Comparison of ENCODE assay signal across 7 mouse cellular contexts in the genomic region with DNA sequence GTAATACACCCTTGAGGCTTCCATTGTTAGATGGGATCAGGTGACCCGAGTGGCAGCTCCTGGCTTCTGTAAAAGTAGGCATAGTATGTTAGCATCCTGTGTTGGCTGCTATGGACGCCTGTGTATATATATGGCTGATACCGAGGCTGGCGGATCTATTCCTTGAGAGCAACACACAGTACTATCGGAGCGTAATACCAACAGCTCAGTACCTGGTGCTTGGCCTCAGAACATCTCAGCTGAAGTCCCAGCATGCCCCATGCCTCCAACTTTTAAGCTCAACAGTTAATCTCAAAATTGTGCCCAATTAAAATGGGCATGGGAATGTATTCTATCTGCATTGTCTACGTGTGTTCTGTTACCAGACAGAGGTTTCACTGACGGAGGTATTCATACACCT.
DNase-seq lines count a peak whose midpoint lies in the region; ATAC-seq lines count a peak whose summit lies in the region.

No protein-coding gene starts in this region.

- WGBS in lung, embryonic 16.5 days, result 15% methylated on average over 8 of the region's 8 CpGs
- WGBS in forebrain, embryonic 12.5 days, result 3% methylated on average over 8 of the region's 8 CpGs
- 25% methylated on average over 8 of the region's 8 CpGs for WGBS in stomach, embryonic 15.5 days

- peak overlapping the region; percentile 49 for H3K27ac ChIP-seq in lung, embryonic 16.5 days (ENCODE audit: low read length)
- peak overlapping the region; percentile 99 for H3K27ac ChIP-seq in forebrain, embryonic 12.5 days
- peak overlapping the region; percentile 93 for H3K27ac ChIP-seq in stomach, embryonic 15.5 days

- peak overlapping the region; percentile 59 for H3K4me3 ChIP-seq in lung, embryonic 16.5 days (ENCODE audit: low read length)
- peak overlapping the region; percentile 76 for H3K4me3 ChIP-seq in forebrain, embryonic 12.5 days (replicated peaks)
- peak overlapping the region; percentile 56 for H3K4me3 ChIP-seq in stomach, embryonic 15.5 days (replicated peaks)

- no peak for DNase-seq in lung, postnatal 14 days
- peak; percentile 17 for DNase-seq in kidney, postnatal 10 days
- DNase-seq in ovary, adult 18-20 months (ENCODE audit: low spot score), result no peak
- DNase-seq in thymus, postnatal 0 days (ENCODE audit: low spot score), result no peak

- H3K9me3 ChIP-seq in lung, embryonic 16.5 days (ENCODE audit: control insufficient read depth, low read length), result no peaks in the 10 kb centered on the region
- no peaks in the 10 kb centered on the region for H3K9me3 ChIP-seq in forebrain, embryonic 12.5 days
- H3K9me3 ChIP-seq in stomach, embryonic 15.5 days, result no peaks in the 10 kb centered on the region

- H3K4me2 ChIP-seq in lung, embryonic 16.5 days (ENCODE audit: low read depth, low read length), result peak overlapping the region; percentile 63
- peak overlapping the region; percentile 53 for H3K4me2 ChIP-seq in forebrain, embryonic 12.5 days
- peak overlapping the region; percentile 57 for H3K4me2 ChIP-seq in stomach, embryonic 15.5 days

- ATAC-seq in lung, embryonic 16.5 days (ENCODE audit: low read depth), result no peak
- ATAC-seq in forebrain, embryonic 12.5 days (ENCODE audit: low FRiP score), result no peak
- ATAC-seq in stomach, embryonic 15.5 days (ENCODE audit: insufficient read depth, low FRiP score, low read depth), result no peak

- peaks cover 2% of the 10 kb centered on the region for H3K4me1 ChIP-seq in lung, embryonic 16.5 days (replicated peaks; ENCODE audit: control insufficient read depth, insufficient read depth, low read length)
- H3K4me1 ChIP-seq in forebrain, embryonic 12.5 days, result peaks cover 37% of the 10 kb centered on the region
- H3K4me1 ChIP-seq in stomach, embryonic 15.5 days, result peaks cover 9% of the 10 kb centered on the region; the same call in 1 of the 2 replicates

- H3K27me3 ChIP-seq in lung, embryonic 16.5 days (ENCODE audit: control insufficient read depth, insufficient read depth, low read depth, low read length), result peaks cover 9% of the 10 kb centered on the region
- H3K27me3 ChIP-seq in forebrain, embryonic 12.5 days, result no peaks in the 10 kb centered on the region
- no peaks in the 10 kb centered on the region for H3K27me3 ChIP-seq in stomach, embryonic 15.5 days (replicated peaks)

- no peaks in the 10 kb centered on the region for H3K36me3 ChIP-seq in lung, embryonic 16.5 days (ENCODE audit: control insufficient read depth, insufficient read depth, low read length)
- H3K36me3 ChIP-seq in forebrain, embryonic 12.5 days (replicated peaks), result peaks cover 6% of the 10 kb centered on the region
- H3K36me3 ChIP-seq in stomach, embryonic 15.5 days, result no peaks in the 10 kb centered on the region

- peak overlapping the region; percentile 66 for H3K9ac ChIP-seq in lung, embryonic 16.5 days (ENCODE audit: low read length)
- peak overlapping the region; percentile 97 for H3K9ac ChIP-seq in forebrain, embryonic 12.5 days
- peak overlapping the region; percentile 38; the same call in 1 of the 2 replicates for H3K9ac ChIP-seq in stomach, embryonic 15.5 days

Comparison
In these comparisons a context has a peak if more than half of its experiments do, and no peak if none do; other contexts are left out.
1. H3K27ac ChIP-seq: peak in every context shown above with its lines; median percentile 99 in forebrain, embryonic 12.5 days; 93 in stomach, embryonic 15.5 days; 49 in lung, embryonic 16.5 days.
2. H3K9ac ChIP-seq: peak in every context shown above with its lines; median percentile 97 in forebrain, embryonic 12.5 days; 66 in lung, embryonic 16.5 days; 38 in stomach, embryonic 15.5 days.